Mouse (Mus musculus) Muller cell, postnatal 12 days (primary cell): ENCODE measurements at regions not wholly inside any gene's neighbourhood (a gene's known extent, or its start where the extent isn't known, plus 50 kb on each side); places are given as distances from the start of the nearest gene placed in this dataset.

Source experiments
- DNase-seq: peaks from one replicate; pipeline ENCODE4 v3.0.0-alpha.2; 2015; ENCODE audit errors: inconsistent ontology term

DNA sequence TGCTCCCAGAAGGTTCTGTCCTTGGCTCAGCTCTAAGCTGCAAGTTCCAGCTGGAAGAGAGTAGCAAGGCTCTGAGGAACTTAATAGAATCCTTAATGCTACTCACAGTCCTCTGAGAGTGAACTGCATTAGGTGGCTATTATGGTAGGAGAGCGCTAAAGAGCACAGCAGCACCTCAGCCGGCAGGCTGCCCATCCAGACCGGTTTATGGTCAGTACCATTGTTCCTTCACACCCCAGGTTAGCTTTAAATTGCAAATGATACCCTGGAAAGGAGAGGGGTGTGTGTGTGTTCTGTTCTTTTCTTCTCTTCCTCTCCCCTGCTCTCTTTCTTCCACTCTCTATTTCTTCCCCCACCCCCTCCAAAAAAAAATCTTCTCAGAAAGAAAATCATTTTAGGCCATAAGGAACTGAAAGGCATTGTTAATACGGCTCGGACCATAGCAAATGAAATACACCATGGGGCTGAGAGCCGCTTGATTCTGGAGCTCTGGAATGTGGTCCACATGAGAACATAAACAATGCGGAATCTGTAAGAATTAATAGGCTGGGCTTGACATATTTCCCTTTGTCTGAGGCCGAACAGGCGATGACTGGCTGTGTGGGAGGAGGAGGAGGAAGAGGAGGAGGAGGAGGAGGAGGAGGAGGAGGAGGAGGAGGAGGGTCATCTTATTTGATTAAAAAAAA is 263.8 kb upstream of the Irx3 start:
- DNase-seq = peak; percentile 38

DNA sequence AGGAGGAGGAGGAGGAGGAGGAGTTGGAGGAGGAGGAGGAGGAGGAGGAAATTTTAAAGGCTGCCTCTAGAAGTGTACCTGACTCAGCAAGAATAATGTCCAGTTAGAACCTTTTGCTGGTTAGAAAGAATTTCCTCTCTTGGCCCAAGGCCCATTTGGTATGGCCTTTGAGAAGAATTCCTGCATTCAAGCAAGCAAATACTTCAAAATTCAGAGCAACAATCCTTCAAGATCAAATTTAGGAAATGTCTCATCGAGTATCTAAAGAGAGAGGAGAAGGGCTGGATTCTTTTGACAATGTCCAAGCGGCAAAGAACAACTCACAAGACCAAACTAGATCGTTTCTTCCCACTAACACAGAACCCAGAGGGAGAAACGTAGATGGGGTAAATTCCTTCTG is 263.1 kb upstream of the Irx3 start:
- peak; percentile 62 for DNase-seq

DNA sequence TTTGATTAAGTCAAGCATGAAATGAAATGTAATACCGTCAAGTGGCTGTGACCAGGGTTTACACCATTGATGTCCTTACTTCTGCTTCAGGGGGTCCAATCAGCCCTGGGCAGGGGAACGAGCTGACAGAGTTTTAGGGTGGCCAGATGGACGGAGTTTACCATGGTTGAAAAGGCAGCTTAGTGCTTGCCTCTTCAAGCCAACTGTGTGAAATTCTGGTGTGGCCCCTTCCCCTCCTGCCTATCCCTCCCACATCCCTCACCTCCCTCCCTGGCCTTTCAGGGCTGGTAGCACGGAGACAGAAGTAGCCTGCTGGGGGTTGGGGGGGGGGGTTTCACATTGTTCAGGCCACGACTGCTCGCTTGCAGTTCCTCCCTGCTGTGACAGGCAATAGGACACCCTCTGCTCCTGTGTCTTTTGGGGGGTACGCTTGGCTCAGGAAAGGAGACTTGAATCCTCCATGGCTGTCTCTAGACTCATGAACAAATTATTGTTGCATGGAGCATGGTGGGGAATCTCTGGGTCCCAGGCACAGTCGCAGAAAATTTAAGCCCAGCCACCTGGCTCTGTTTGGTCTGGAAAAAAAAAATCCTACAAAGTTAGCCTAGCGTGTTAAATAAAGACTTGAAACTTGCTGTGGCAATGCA is 262.4 kb upstream of the Irx3 start:
- DNase-seq = no peak

DNA sequence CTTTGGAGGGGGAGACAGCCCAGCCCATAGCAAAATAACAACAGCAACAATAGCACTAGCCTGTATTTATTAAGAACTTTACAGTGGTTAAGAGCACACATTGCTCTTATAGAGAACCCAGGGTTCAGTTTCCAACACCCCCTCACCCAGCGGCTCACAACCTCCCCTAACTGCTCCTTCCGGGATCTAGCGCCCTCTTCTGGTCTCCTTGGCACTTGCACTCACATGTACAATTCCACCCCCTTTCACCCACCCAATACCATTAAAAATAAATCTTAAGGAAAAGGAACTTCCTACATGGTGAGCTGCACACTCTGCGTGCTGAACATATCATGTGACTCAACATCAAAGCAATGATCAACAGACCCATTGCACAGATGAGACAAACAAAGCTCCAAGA is 261.5 kb upstream of the Irx3 start:
- DNase-seq = no peak

DNA sequence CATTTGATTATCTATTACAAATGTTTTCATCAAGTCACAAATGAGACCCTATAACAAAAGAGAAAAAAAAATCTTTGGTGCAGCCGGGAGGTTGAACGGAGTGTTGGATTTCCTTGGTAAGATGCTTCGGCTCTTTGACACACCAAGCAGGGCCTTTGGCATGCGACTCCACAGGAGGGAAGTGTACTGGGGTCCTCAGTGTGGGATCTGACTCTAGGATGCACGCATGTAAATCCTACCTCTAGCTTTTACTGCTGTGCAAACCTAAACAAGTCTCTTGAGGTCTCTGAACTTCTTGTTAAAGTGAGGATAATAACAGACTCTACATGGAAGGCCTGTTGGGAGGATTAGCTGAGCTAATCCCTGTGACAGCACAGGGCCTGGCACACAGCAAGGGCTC is 257.6 kb upstream of the Irx3 start:
- DNase-seq = no peak

DNA sequence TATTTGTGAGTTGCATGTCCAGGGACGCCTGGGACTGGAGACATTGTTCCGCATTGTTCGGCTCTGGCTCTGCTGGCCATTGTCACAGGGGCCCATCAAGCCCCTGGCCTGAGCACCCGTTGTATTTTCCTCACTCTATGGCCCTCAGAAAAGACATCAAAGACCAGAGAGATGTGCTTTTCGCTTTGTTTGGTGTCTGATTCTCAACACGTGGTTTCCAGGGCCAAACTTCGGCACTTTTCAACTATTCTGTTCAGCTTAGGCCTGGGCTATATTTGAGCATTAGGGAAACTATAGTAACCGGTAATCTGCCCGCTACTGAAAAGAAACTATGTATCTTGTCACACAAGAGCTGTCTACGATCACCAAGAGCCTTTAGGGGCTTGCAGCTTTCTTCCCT is 257.1 kb upstream of the Irx3 start:
- no peak for DNase-seq

DNA sequence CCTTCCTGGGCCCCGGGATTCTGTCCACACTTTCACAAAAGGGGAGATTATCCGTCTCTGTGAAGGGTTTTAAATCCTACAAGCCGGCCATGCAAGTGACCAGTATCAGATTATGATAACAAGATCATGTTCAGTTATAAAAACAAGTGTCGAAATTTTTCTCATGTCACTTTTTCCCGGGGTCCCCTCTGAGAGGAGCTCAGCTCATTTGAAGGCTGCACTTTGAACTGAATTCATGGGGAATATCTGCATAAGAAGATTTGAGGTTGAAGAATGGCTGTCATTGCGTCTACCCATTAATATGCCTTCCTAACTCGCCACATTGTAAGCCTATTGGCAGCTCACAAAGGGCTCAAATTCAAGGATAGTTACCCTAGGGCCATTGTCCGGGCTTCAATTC is 256.0 kb upstream of the Irx3 start:
- no peak for DNase-seq

DNA sequence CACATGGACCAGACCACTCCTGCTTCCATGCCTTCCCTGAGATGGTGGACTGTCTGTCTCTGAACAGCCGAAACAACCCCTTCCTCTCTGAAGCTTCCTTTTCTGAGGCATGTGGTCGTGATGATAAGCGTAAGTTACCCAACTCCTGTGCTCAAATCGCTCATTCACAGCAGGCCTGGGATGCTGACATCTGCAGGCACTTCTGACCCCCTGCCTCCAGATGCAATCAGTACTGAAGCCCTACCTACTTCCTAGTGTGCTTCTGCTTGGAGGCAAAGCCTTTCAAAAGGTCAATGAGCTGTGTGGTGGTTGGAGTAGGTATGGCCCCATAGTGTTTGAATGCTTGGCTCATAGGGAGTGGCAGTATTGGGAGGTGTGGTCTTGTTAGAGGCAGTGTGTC is 253.7 kb upstream of the Irx3 start:
- no peak for DNase-seq

DNA sequence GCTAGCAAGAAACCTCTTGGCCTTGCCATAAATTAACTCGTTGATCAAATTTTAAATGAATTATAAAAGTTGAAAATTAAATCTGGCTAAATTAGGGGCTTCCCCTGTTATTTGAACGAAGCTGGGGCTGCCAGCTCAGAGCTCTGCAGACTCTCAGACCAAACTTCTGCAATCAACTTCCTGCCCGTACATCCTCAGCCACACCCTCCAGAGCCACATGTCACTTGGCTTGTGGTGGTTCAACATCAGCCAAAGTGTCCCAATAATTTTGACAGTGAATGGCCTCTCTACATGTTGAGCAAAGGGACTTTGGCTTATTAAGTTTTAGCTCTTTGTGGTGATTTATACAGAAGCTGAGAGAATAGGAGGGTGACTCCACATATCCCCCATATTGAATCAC is 242.8 kb upstream of the Irx3 start:
- no peak for DNase-seq

DNA sequence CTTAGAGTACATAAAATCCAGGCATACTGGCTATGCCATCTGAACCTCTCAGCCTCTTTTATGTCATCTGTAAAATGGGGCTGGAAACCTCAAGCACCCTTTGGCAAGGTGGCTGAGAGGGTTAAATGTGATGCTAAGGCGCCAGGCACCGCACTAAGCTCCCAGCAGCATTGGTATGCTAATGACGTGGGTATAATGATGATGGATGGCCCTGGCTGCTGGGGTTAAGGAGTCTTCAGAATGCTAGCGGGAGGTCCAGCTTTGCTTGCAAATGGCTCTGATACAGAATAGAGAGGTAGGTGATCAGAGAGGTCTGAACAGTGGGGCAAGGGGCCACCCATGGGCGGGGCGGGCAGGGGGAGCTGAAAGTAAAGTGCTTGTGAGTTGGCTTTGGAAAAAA is 241.1 kb upstream of the Irx3 start:
- DNase-seq = no peak

DNA sequence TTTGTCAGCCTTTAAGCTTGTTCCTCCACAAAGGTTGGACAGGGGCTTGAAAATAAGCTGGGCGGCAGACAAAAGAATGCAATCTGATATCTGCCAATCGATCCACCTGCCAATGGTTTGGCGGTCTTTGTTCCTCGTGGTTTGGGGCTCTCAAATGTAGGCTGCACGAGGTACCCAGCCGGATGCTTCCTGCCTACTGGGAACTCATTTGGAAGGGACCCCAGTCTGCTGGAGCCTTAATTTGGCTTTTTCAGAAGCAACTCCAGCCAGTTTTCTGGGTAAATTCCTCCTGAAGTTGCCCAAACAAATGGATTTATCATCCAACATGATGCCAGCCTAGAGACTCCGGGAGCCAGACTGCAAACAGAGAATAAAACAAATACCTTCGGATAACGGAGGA is 228.1 kb upstream of the Irx3 start:
- peak; percentile 69 for DNase-seq

DNA sequence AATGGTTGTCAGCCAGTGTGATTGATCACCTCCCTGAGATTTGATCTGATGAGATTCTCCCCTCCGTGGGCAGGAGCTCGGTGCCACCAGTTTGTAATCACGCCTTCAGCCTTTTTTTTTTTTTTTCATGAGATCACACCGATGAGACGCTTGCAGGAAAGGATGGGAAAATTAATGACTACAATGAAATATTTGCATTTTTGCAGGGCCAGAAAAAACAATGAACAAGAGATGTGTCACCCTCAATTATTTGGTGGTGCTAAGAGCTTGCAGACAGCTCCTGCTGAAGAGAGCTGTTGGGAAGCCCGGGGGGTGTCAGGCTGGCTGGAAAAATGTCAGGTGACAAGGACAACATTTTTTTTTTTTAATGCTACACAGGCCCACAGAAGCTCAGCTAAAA is 227.6 kb upstream of the Irx3 start:
- DNase-seq = peak; percentile 78

DNA sequence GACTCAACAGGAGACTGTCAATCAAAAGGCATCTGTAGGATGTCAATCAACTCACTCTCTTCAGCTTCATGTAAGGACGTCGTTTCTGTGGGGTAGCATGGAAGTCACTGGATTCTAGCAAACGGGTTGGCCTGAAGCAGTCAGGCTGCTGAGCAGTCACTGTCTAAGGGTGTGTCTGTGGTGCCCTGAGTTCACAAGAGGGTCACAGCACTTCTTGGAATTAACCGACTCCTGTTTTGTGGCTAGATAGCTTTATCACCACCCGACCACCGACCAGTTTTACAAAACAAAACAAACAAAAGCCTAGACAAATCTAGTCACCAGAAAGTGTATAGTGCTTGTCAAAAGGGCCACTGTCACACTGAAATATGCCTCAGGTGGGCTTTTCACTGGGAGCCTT is 226.4 kb upstream of the Irx3 start:
- no peak for DNase-seq

DNA sequence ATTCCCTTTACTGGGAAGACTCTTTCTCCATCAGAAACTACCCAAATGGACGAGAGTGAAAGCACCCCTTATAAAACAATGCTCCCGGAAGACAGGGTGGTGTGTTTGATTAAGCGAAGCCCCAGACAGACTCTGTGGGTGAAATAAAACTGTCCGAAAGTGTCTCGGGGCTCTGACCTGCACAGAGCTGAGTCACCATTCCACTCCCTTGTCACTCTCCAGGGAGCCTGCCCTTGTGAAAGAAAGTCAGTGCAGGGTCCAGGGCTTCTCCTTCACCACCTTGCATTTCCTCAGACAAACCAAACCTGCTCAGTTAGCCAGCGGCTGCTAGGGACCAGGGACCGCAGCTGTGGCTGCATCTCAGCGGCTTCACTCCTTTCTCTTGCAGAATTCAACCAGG is 222.3 kb upstream of the Irx3 start:
- peak; percentile 36 for DNase-seq

DNA sequence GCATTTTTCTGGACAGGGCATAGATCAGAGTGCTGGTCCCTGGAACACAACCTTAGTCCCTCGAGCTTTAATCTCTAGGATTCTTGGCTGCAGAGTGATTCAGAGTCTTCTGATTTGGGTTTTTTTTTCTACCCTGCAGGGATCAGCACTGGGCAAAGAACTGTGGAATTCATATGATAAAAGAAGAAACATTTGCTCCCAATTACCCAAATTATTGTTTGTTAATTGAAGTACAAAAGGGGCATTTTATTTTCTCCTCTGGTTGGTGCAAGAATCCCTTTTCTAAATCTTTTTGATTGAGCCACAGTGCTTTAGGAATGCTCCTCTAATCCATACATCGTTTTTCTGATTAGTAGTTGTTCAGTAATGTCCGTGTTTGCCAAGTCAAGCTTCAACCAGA is 219.7 kb upstream of the Irx3 start:
- DNase-seq = peak; percentile 91

DNA sequence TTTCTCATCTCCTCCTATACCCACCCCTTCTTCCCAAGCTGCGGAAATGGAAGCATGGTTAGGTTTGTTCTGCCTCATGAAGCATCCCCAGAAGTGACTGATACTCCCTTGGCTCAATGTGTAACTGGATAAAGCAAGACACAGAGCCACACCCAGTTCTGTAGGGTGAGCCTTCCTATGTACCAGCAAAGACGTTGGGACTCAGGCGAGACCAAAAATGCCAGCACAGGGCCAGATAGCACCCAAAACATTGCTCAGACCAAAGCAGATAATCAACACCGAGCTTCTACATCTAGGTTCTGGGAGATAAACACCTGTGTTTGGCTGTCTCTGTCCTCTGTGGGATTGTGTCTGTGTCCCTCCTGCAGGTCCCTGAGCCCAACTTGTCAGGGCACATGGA is 212.8 kb upstream of the Irx3 start:
- no peak for DNase-seq

DNA sequence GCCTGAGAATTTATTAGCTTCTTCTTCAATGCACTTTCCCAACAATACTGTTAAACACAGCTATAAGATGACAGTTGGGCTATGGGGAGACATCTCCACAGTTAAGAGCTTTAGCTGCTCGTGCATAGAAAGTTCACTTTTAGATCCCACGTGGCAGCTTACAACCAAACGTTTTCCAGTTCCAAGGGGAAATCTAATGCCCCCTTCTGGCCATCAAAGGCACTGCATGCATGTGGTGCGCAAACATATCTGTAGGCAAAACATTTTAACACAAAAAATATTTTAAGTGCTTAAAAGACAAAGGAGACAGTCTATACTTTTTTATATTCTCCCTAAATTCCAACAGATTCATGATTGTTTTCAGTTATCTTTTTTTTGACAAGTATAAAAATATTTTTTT is 211.3 kb upstream of the Irx3 start:
- no peak for DNase-seq

DNA sequence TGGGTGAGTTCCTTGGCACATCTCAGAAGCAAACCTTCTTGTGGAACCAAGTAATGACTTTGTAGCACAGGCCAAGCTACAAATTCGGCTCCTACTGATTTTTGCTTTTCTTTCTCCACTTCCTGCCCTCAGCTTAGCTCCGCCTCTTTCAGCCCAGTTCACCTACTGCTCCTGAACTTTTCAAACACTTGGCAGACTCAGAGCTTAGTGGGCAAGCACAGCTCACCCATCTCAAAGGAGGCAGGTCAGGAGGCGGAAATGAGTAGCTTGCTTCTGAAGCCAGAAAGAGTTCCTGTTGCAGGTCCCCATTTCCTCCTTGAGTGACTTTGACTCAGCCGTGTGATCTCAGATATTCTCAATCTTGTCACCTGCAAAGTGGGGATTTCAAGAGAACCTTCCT is 208.5 kb upstream of the Irx3 start:
- no peak for DNase-seq

DNA sequence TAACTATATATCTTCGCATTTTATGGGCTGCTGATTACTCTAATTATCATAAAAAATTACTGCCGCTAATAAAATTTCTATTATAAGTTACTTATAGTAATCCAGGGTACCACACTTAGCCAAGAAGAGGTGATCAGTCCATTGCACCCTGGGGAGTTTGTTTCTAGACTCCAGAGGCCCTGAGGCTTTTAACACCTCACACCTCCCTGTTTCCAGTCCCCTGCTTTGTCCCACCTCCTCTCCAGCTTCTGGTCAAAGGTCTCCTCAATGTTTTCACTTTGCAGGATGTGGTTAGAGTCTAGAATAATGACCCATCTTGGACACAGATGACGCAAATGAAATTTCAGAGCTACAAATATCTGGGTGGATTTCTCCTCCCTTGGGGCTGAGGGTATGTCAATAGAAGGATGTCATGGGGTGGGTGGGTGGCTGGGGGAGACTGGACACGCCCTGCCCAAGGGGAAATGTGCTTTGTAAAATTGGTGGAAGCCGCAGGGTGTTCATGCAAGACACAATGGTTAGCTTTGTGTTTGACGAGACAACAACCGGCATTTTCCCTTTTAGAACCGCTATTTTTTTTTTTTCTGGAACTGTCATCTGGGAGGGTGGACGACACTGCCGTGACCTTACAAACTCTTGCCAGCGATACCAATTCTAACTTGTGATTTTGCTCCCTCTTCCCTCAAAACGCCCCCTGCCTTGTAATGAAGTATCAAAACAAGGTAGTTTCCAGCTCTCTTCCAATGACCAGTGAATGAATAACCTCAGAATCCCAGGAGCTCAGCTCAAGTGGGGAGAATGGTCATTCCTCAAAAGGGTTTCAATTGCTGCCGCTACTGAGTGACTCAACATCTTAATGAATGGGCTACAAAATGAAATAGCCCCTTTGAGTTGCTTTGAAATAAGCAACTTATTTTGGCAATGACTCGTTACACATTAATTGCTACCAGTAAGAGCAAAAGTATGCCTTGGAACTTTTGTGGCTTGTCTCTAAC is 207.0 kb upstream of the Irx3 start:
- peak; percentile 92 for DNase-seq

DNA sequence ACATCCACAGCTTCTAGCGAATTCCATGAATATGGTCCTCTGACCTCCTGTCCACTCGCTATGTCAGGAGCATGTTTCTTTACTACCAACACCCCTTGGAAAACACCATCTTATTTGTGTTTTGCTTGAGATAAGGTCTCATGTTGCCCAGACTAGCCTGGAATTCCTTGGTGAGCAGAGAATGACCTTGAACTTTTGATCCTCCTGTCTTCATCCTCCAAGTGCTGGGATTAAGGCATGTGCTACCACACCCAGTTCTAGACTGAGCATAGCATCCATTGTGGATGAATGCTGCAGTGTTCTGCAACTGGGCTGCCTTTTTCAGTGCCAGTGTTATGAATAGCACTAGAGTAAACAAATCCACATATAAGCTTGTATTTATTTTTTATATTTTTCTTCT is 203.2 kb upstream of the Irx3 start:
- no peak for DNase-seq

DNA sequence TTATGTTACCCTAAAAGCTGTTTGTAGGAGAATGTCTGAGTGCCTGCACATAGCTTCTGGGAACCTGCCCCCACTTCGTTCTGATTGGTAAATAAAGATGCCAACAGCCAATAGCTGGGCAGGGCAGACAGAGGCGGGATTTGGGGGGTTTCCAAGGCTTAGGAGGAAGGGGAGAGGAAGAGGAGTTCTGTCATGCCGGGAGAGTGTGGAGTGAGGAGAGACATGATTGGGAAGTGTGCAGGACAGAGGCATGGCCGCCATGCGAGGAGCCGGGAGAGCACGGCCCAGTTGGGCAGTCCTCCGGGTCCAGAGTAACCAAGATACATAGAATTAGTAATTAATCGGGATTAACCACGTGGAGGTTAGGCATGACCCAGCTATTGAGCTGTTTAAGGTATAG is 202.7 kb upstream of the Irx3 start:
- DNase-seq = no peak

DNA sequence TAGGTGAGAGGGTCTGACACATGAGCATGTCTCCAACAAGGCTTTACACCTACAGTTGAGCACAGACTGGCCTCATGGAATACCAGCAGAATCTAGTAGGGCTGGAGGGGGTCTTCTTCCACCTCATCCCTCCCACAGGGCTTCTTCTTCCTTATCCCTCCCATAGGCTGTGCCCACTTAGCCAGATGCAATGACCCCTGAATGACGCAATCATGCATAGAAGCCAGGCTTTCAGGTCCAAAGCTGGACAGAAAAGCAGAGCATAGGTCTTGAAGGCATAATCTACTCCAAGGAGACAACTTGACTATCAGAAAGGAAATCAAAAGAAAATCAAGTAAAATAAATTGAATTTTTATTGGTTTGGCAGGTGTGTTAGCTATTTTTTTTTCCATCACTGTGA is 198.5 kb upstream of the Irx3 start:
- no peak for DNase-seq

DNA sequence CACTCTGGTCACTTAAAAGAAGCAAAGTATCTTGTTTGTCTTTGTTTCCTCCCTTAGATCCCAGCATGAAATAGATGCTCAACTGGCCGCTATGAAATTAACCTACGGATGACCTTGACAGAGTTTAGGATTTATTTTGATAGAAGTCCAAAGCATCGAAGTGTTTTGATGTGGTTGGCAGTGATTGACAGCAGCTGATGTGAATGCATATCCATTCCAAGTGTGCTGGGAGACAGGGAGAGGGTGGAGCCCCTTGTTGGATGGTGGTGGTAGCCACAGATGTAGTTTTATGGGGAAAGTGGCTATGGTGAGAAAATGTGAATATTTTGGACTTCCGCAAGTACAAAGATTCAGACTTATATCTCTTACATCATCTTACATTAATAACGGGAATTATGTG is 197.8 kb upstream of the Irx3 start:
- no peak for DNase-seq
